Comparison of ENCODE assay signal across 18 mouse cellular contexts in genomic region chr1:177589034-177589433, GRCm38 (mm10).
DNase-seq lines count a peak whose midpoint lies in the region; ATAC-seq lines count a peak whose summit lies in the region.
"Had no signal": no experiment of that assay in that cellular context is flagged by ENCODE, and none has a peak within 500 bp of the region (broad histone marks: within the 10 kb centered on the region; RNA-seq: fewer than 3 reads in every experiment).

No protein-coding gene starts in this region.

- H3K4me2 ChIP-seq in kidney, embryonic 14.5 days (replicated peaks; ENCODE audit: low read depth, low read length): no peak overlapping the region
- no peak overlapping the region for H3K4me2 ChIP-seq in hindbrain, embryonic 11.5 days (replicated peaks; ENCODE audit: low read depth, low read length)
- H3K4me2 ChIP-seq: forebrain, embryonic 15.5 days; liver, embryonic 15.5 days had no signal

- 80% methylated on average over 7 of the region's 7 CpGs for WGBS in kidney, embryonic 14.5 days
- 81% methylated on average over 7 of the region's 7 CpGs for WGBS in hindbrain, embryonic 11.5 days

- DNase-seq in kidney, adult 11 months: peak; percentile 58
- peak; percentile 94 for DNase-seq in cerebellum, adult 11-12 months
- peak; percentile 61 for DNase-seq in kidney, adult 18-20 months
- peak; percentile 20 to 22 for DNase-seq in kidney, postnatal 4 days
- DNase-seq in hindbrain, embryonic 11.5 days (ENCODE audit: low spot score): no peak
- DNase-seq in right cerebral cortex, postnatal 10 days (ENCODE audit: low spot score in 2 of 2): no peak
- DNase-seq: gastrocnemius, adult 2 months; lung, postnatal 14 days; right cerebral cortex, postnatal 4 days had no signal

- H3K9ac ChIP-seq in kidney, embryonic 14.5 days (ENCODE audit: low read depth, low read length): no peak overlapping the region
- no peak overlapping the region for H3K9ac ChIP-seq in hindbrain, embryonic 11.5 days (ENCODE audit: low read depth, low read length)
- H3K9ac ChIP-seq: forebrain, embryonic 15.5 days; liver, embryonic 15.5 days had no signal

- H3K9me3 ChIP-seq in kidney, embryonic 14.5 days (ENCODE audit: control insufficient read depth, low read length): no peaks in the 10 kb centered on the region
- H3K9me3 ChIP-seq in hindbrain, embryonic 11.5 days (ENCODE audit: control insufficient read depth, low read length): no peaks in the 10 kb centered on the region
- H3K9me3 ChIP-seq: forebrain, embryonic 15.5 days; heart, embryonic 10.5 days; liver, embryonic 15.5 days; midbrain, embryonic 10.5 days had no signal

- no peak overlapping the region for H3K4me3 ChIP-seq in kidney, embryonic 14.5 days (ENCODE audit: low read length)
- no peak overlapping the region for H3K4me3 ChIP-seq in hindbrain, embryonic 11.5 days (ENCODE audit: low read depth, low read length)
- H3K4me3 ChIP-seq: forebrain, embryonic 15.5 days; gastrocnemius, adult 2 months; heart, embryonic 10.5 days; liver, embryonic 15.5 days; midbrain, embryonic 10.5 days had no signal

- no peaks in the 10 kb centered on the region for H3K4me1 ChIP-seq in kidney, embryonic 14.5 days (ENCODE audit: control insufficient read depth, insufficient read depth, low read length)
- no peaks in the 10 kb centered on the region for H3K4me1 ChIP-seq in hindbrain, embryonic 11.5 days (replicated peaks; ENCODE audit: control insufficient read depth, insufficient read depth, low read length)
- H3K4me1 ChIP-seq: forebrain, embryonic 15.5 days; heart, embryonic 10.5 days; liver, embryonic 15.5 days; midbrain, embryonic 10.5 days had no signal

- no peaks in the 10 kb centered on the region for H3K36me3 ChIP-seq in kidney, embryonic 14.5 days (ENCODE audit: control insufficient read depth, insufficient read depth, low read length)
- H3K36me3 ChIP-seq in hindbrain, embryonic 11.5 days (ENCODE audit: control insufficient read depth, insufficient read depth, low read length): no peaks in the 10 kb centered on the region
- H3K36me3 ChIP-seq: forebrain, embryonic 15.5 days; G1E; heart, embryonic 10.5 days; liver, embryonic 15.5 days; midbrain, embryonic 10.5 days had no signal

- H3K27ac ChIP-seq in kidney, embryonic 14.5 days (ENCODE audit: low read depth, low read length): no peak overlapping the region
- H3K27ac ChIP-seq in hindbrain, embryonic 11.5 days (ENCODE audit: low read depth, low read length): no peak overlapping the region
- H3K27ac ChIP-seq: forebrain, embryonic 15.5 days; gastrocnemius, adult 2 months; heart, embryonic 10.5 days; liver, embryonic 15.5 days; midbrain, embryonic 10.5 days; stomach, postnatal 0 days had no signal

- ATAC-seq in kidney, embryonic 14.5 days (ENCODE audit: low FRiP score, low TSS enrichment): no peak
- ATAC-seq in hindbrain, embryonic 11.5 days (ENCODE audit: low FRiP score): no peak
- no peak for ATAC-seq in erythroid progenitor cell, adult 5-6 weeks (replicated peaks; ENCODE audit: low FRiP score, poor library complexity, severe bottlenecking)
- ATAC-seq: activated CD4-positive, CD25-positive, alpha-beta regulatory T cell, adult 4 months; forebrain, embryonic 15.5 days had no signal

- no peaks in the 10 kb centered on the region for H3K27me3 ChIP-seq in kidney, embryonic 14.5 days (ENCODE audit: control insufficient read depth, insufficient read depth, low read length)
- no peaks in the 10 kb centered on the region for H3K27me3 ChIP-seq in hindbrain, embryonic 11.5 days (ENCODE audit: control insufficient read depth, insufficient read depth, low read length)
- H3K27me3 ChIP-seq: forebrain, embryonic 15.5 days; liver, embryonic 15.5 days had no signal

Comparison
In these comparisons a context has a peak if more than half of its experiments do, and no peak if none do; other contexts are left out.
1. DNase-seq: peak in kidney, adult 11 months (single experiment), cerebellum, adult 11-12 months (single experiment), kidney, adult 18-20 months (single experiment) and kidney, postnatal 4 days (2 of 2); none in hindbrain, embryonic 11.5 days (single experiment) and right cerebral cortex, postnatal 10 days (0 of 2).